Mouse (Mus musculus): ENCODE data around the gene Zmiz1. TPM values are rescaled to one million over a fixed set of nuclear protein-coding genes. Genes with fewer than 3 reads are reported as not detected.

The Zmiz1 gene
- total and polyA plus RNA-seq, 2 experiments from 2014 or later, result 50.6 to 135 TPM

- no peak overlapping the region for H3K4me3 ChIP-seq (ENCODE audit: low read length)
- WGBS, result 11% methylated on average over 2 of the region's 2 CpGs
- H3K36me3 ChIP-seq (ENCODE audit: insufficient read depth, low read length), result no peaks in the 10 kb centered on the region
- no peaks in the 10 kb centered on the region for H3K27me3 ChIP-seq (ENCODE audit: insufficient read depth, low read length)
- peaks cover 67% of the 10 kb centered on the region for H3K4me1 ChIP-seq (ENCODE audit: insufficient read depth, low read length)
- no peak overlapping the region for H3K27ac ChIP-seq
- DNase-seq (ENCODE audit: low spot score) (no peak), ATAC-seq (no peak)
- H3K4me2 ChIP-seq (ENCODE audit: low read depth, low read length), result no peak overlapping the region
- H3K9me3 ChIP-seq (ENCODE audit: low read length), result no peaks in the 10 kb centered on the region
- no peak overlapping the region for H3K9ac ChIP-seq (replicated peaks; ENCODE audit: low read length)
- peak; percentile 26 for TF ChIP-seq CTCF (IDR thresholded peaks at IDR 0.05; ENCODE audit: low read depth)
These were observed 92.7 kb downstream of the Zmiz1 start for GRCm38 (mm10) chr14:25551731-25552130.

GRCm38 (mm10) chr14:25553382-25553781, 94.4 kb downstream of the Zmiz1 start:
- Histone ChIP-seq H3K27me3 (ENCODE audit: insufficient read depth, low read length) (no peaks in the 10 kb centered on the region), H3K4me1 (ENCODE audit: insufficient read depth, low read length) (peaks cover 56% of the 10 kb centered on the region), H3K27ac (no peak overlapping the region; the same call in 1 of the 2 replicates), H3K9ac (replicated peaks; ENCODE audit: low read length) (no peak overlapping the region), H3K4me3 (ENCODE audit: low read length) (no peak overlapping the region), H3K36me3 (ENCODE audit: insufficient read depth, low read length) (no peaks in the 10 kb centered on the region), H3K4me2 (ENCODE audit: low read depth, low read length) (no peak overlapping the region), H3K9me3 (ENCODE audit: low read length) (no peaks in the 10 kb centered on the region)
- no peak for DNase-seq (ENCODE audit: low spot score)
- TF ChIP-seq CTCF (IDR thresholded peaks at IDR 0.05; ENCODE audit: low read depth), result peak; percentile 22; the same call in 1 of the 2 replicates
- no peak for ATAC-seq
- WGBS, result 48% methylated on average over 2 of the region's 2 CpGs

- H3K4me2 ChIP-seq (ENCODE audit: low read depth, low read length), result no peak overlapping the region
- DNase-seq (ENCODE audit: low spot score), result no peak
- H3K4me1 ChIP-seq (ENCODE audit: insufficient read depth, low read length), result peaks cover 47% of the 10 kb centered on the region
- no peaks in the 10 kb centered on the region for H3K36me3 ChIP-seq (ENCODE audit: insufficient read depth, low read length)
- H3K4me3 ChIP-seq (ENCODE audit: low read length), result no peak overlapping the region
- H3K27me3 ChIP-seq (ENCODE audit: insufficient read depth, low read length), result no peaks in the 10 kb centered on the region
- peak overlapping the region; percentile 59; the same call in 1 of the 2 replicates for H3K27ac ChIP-seq
- WGBS, result 17% methylated on average over 8 of the region's 8 CpGs
- TF ChIP-seq CTCF (IDR thresholded peaks at IDR 0.05; ENCODE audit: low read depth), result no peak
- H3K9ac ChIP-seq (replicated peaks; ENCODE audit: low read length), result peak overlapping the region; percentile 28; the same call in 1 of the 2 replicates
- no peaks in the 10 kb centered on the region for H3K9me3 ChIP-seq (ENCODE audit: low read length)
- no peak for ATAC-seq
These were observed 95.8 kb downstream of the Zmiz1 start for GRCm38 (mm10) chr14:25554781-25555180.

GRCm38 (mm10) chr14:25555291-25555781, 96.4 kb downstream of the Zmiz1 start:
- Histone ChIP-seq H3K36me3 (ENCODE audit: insufficient read depth, low read length) (no peaks in the 10 kb centered on the region), H3K4me3 (ENCODE audit: low read length) (no peak overlapping the region), H3K4me1 (ENCODE audit: insufficient read depth, low read length) (peaks cover 43% of the 10 kb centered on the region), H3K9me3 (ENCODE audit: low read length) (no peaks in the 10 kb centered on the region), H3K27me3 (ENCODE audit: insufficient read depth, low read length) (no peaks in the 10 kb centered on the region), H3K4me2 (ENCODE audit: low read depth, low read length) (peak overlapping the region; percentile 23), H3K9ac (replicated peaks; ENCODE audit: low read length) (peak overlapping the region; percentile 28; the same call in 1 of the 2 replicates), H3K27ac (peak overlapping the region; percentile 59)
- DNase-seq (ENCODE audit: low spot score) (peak; percentile 67), ATAC-seq (peak; percentile 46)
- no peak for TF ChIP-seq CTCF (IDR thresholded peaks at IDR 0.05; ENCODE audit: low read depth)
- 14% methylated on average over 10 of the region's 10 CpGs for WGBS

- WGBS, result 15% methylated on average over 7 of the region's 7 CpGs
- H3K9me3 ChIP-seq (ENCODE audit: low read length), result no peaks in the 10 kb centered on the region
- H3K4me3 ChIP-seq (ENCODE audit: low read length), result no peak overlapping the region
- DNase-seq (ENCODE audit: low spot score) (no peak), ATAC-seq (no peak)
- H3K36me3 ChIP-seq (ENCODE audit: insufficient read depth, low read length), result no peaks in the 10 kb centered on the region
- no peak for TF ChIP-seq CTCF (IDR thresholded peaks at IDR 0.05; ENCODE audit: low read depth)
- peak overlapping the region; percentile 23; the same call in 1 of the 2 replicates for H3K4me2 ChIP-seq (ENCODE audit: low read depth, low read length)
- peaks cover 38% of the 10 kb centered on the region for H3K4me1 ChIP-seq (ENCODE audit: insufficient read depth, low read length)
- H3K9ac ChIP-seq (replicated peaks; ENCODE audit: low read length), result no peak overlapping the region
- no peaks in the 10 kb centered on the region for H3K27me3 ChIP-seq (ENCODE audit: insufficient read depth, low read length)
- peak overlapping the region; percentile 59; the same call in 1 of the 2 replicates for H3K27ac ChIP-seq
These were observed 96.9 kb downstream of the Zmiz1 start for GRCm38 (mm10) chr14:25555848-25556247.

GRCm38 (mm10) chr14:25557014-25557413, 98.0 kb downstream of the Zmiz1 start:
- Histone ChIP-seq H3K4me3 (ENCODE audit: low read length) (no peak overlapping the region), H3K4me1 (ENCODE audit: insufficient read depth, low read length) (peaks cover 28% of the 10 kb centered on the region), H3K27ac (peak overlapping the region; percentile 49; the same call in 1 of the 2 replicates), H3K4me2 (ENCODE audit: low read depth, low read length) (no peak overlapping the region), H3K9ac (replicated peaks; ENCODE audit: low read length) (no peak overlapping the region), H3K36me3 (ENCODE audit: insufficient read depth, low read length) (no peaks in the 10 kb centered on the region), H3K9me3 (ENCODE audit: low read length) (no peaks in the 10 kb centered on the region), H3K27me3 (ENCODE audit: insufficient read depth, low read length) (no peaks in the 10 kb centered on the region)
- WGBS, result 34% methylated on average over 8 of the region's 8 CpGs
- no peak for TF ChIP-seq CTCF (IDR thresholded peaks at IDR 0.05; ENCODE audit: low read depth)
- no peak for DNase-seq (ENCODE audit: low spot score)
- ATAC-seq, result no peak

- H3K4me2 ChIP-seq (ENCODE audit: low read depth, low read length), result no peak overlapping the region
- no peaks in the 10 kb centered on the region for H3K27me3 ChIP-seq (ENCODE audit: insufficient read depth, low read length)
- no peak overlapping the region for H3K27ac ChIP-seq
- no peak overlapping the region for H3K9ac ChIP-seq (replicated peaks; ENCODE audit: low read length)
- H3K36me3 ChIP-seq (ENCODE audit: insufficient read depth, low read length), result no peaks in the 10 kb centered on the region
- H3K4me3 ChIP-seq (ENCODE audit: low read length), result no peak overlapping the region
- ATAC-seq, result no peak
- peaks cover 28% of the 10 kb centered on the region for H3K4me1 ChIP-seq (ENCODE audit: insufficient read depth, low read length)
- H3K9me3 ChIP-seq (ENCODE audit: low read length), result no peaks in the 10 kb centered on the region
- peak; percentile 43 for TF ChIP-seq CTCF (IDR thresholded peaks at IDR 0.05; ENCODE audit: low read depth)
- no peak for DNase-seq (ENCODE audit: low spot score)
- WGBS, result 75% methylated on average over 1 of the region's 1 CpGs
These were observed 99.5 kb downstream of the Zmiz1 start for GRCm38 (mm10) chr14:25558479-25558878.
